ENCODE assay signal across 23 mouse cellular contexts in the genomic region with DNA sequence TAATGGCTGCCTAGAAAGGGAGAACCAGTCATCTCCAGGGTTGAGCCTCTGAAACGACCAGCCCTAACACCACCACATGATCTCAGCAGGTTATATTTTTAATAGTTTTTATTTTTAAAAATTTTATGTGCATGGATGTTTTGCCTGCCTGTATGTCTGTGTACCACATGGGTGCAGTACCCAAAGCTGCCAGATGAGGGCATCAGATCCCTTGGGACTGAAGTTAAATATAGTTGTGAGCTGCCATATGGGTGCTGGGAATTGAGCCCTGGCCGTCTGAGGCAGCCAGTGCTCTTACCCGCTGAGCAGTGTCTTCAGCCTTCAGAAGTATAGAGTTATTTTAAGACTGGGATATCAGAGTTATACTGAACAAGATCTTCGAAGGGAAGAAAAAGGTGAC. TPM values are rescaled to one million over a fixed set of nuclear protein-coding genes. Genes with fewer than 3 reads are reported as not detected.
A peak's percentile ranks its signal among the peaks of the same experiment; 100 is the strongest.
DNase-seq lines count a peak whose midpoint lies in the region; ATAC-seq and TF ChIP-seq lines count a peak whose summit lies in the region.
"Had no signal": no experiment of that assay in that cellular context is flagged by ENCODE, and none has a peak within 500 bp of the region (broad histone marks: within the 10 kb centered on the region; RNA-seq: fewer than 3 reads in every experiment).

No protein-coding gene starts in this region.

- no peaks in the 10 kb centered on the region for H3K27me3 ChIP-seq in lung, embryonic 14.5 days (ENCODE audit: insufficient read depth, low read length)
- no peaks in the 10 kb centered on the region for H3K27me3 ChIP-seq in forebrain, embryonic 13.5 days
- H3K27me3 ChIP-seq: embryonic facial prominence, embryonic 15.5 days had no signal

- intact Hi-C loops in gastrocnemius, adult 2 months (cut with DNase I), result no loop called here

- no peak overlapping the region for H3K4me3 ChIP-seq in gastrocnemius, adult 2 months
- H3K4me3 ChIP-seq in lung, embryonic 14.5 days (ENCODE audit: low read depth, low read length), result no peak overlapping the region
- no peak overlapping the region for H3K4me3 ChIP-seq in forebrain, embryonic 13.5 days
- H3K4me3 ChIP-seq: embryonic facial prominence, embryonic 15.5 days; hindbrain, embryonic 13.5 days had no signal

- no peaks in the 10 kb centered on the region for H3K36me3 ChIP-seq in lung, embryonic 14.5 days (ENCODE audit: insufficient read depth)
- H3K36me3 ChIP-seq in forebrain, embryonic 13.5 days (ENCODE audit: poor library complexity, severe bottlenecking), result no peaks in the 10 kb centered on the region
- H3K36me3 ChIP-seq: embryonic facial prominence, embryonic 15.5 days; hindbrain, embryonic 13.5 days had no signal

- H3K9me3 ChIP-seq in lung, embryonic 14.5 days (ENCODE audit: low read depth, low read length), result no peaks in the 10 kb centered on the region
- H3K9me3 ChIP-seq in forebrain, embryonic 13.5 days (replicated peaks), result no peaks in the 10 kb centered on the region
- H3K9me3 ChIP-seq: embryonic facial prominence, embryonic 15.5 days; hindbrain, embryonic 13.5 days had no signal

- H3K4me1 ChIP-seq in lung, embryonic 14.5 days (ENCODE audit: insufficient read depth), result no peaks in the 10 kb centered on the region
- H3K4me1 ChIP-seq in forebrain, embryonic 13.5 days, result peaks cover 4% of the 10 kb centered on the region; the same call in 1 of the 2 replicates
- H3K4me1 ChIP-seq: embryonic facial prominence, embryonic 15.5 days; hindbrain, embryonic 13.5 days had no signal

- no peak overlapping the region for H3K4me2 ChIP-seq in lung, embryonic 14.5 days
- H3K4me2 ChIP-seq in forebrain, embryonic 13.5 days, result no peak overlapping the region
- H3K4me2 ChIP-seq: embryonic facial prominence, embryonic 15.5 days; hindbrain, embryonic 13.5 days had no signal

- DNase-seq in gastrocnemius, adult 2 months, result no peak
- DNase-seq in gastrocnemius, postnatal 10 days, result no peak
- DNase-seq in lung, embryonic 14.5 days, result no peak
- no peak for DNase-seq in lung, postnatal 25 days (ENCODE audit: low spot score)
- peak; percentile 53 for DNase-seq in ES-CJ7 (ENCODE audit: low read depth, low spot score)
- DNase-seq in induced T-regulatory cell, adult 2 months (ENCODE audit: low read depth), result peak; percentile 39
- no peak for DNase-seq in adrenal gland, postnatal 4 days (ENCODE audit: low spot score in 2 of 2)
- DNase-seq: cerebellum, adult 8-10 months; kidney, adult 2 months; kidney, postnatal 4 days; midbrain, embryonic 14.5 days; right cerebral cortex, postnatal 14 days; thymus, adult 2 months had no signal

- no peak overlapping the region for H3K27ac ChIP-seq in gastrocnemius, adult 2 months
- no peak overlapping the region for H3K27ac ChIP-seq in lung, embryonic 14.5 days (ENCODE audit: low read depth)
- H3K27ac ChIP-seq in forebrain, embryonic 13.5 days, result no peak overlapping the region
- H3K27ac ChIP-seq: embryonic facial prominence, embryonic 15.5 days; hindbrain, embryonic 13.5 days had no signal

- WGBS in lung, embryonic 14.5 days, result 90% methylated on average over 4 of the region's 4 CpGs
- 92% methylated on average over 4 of the region's 4 CpGs for WGBS in forebrain, embryonic 13.5 days

- peak; percentile 26; the same call in 1 of the 2 replicates for TF ChIP-seq CTCF in gastrocnemius, adult 2 months (IDR thresholded peaks at IDR 0.05)
- TF ChIP-seq CTCF in lung, embryonic 14.5 days (IDR thresholded peaks at IDR 0.05; ENCODE audit: low read depth), result peak; percentile 43

- H3K9ac ChIP-seq in lung, embryonic 14.5 days, result no peak overlapping the region
- H3K9ac ChIP-seq in forebrain, embryonic 13.5 days, result no peak overlapping the region
- H3K9ac ChIP-seq: embryonic facial prominence, embryonic 15.5 days; hindbrain, embryonic 13.5 days had no signal

- ATAC-seq in lung, embryonic 14.5 days (ENCODE audit: insufficient read depth), result no peak
- ATAC-seq in forebrain, embryonic 13.5 days, result no peak
- ATAC-seq: forebrain, embryonic 14.5 days had no signal

RNA-seq across cellular contexts. Expression of gene Ptpn5, which starts 21.9 kb away (rescaled TPM):
- total RNA-seq in gastrocnemius, adult 2 months (2021), result not detected
- total RNA-seq in gastrocnemius, postnatal 10 days (2021), result under 1 TPM in 1 of 2 experiments, not detected in 1; 0.20 TPM
- 6.9 and 7.0 TPM in 2 replicates for polyA plus RNA-seq in lung, embryonic 14.5 days (2014; fragmentation: Nextera tagmentation; extraction: Ambion mirVana)
- 38.8 and 46.9 TPM in 2 replicates for polyA plus RNA-seq in forebrain, embryonic 13.5 days (2015; fragmentation: Nextera tagmentation; extraction: Ambion mirVana)
- total RNA-seq in adrenal gland, postnatal 4 days (2021), result 1 to 10 TPM; 2.0 to 2.1 TPM
- total RNA-seq: gastrocnemius, adult 18-20 months; heart, adult 8-10 months had no signal
- polyA plus RNA-seq: heart, postnatal 0 days; liver, embryonic 16.5 days had no signal

RNA-seq across cellular contexts. Expression of gene Mrgpra6, which starts 49.3 kb away (rescaled TPM):
- not detected for total RNA-seq in gastrocnemius, adult 2 months (2021)
- not detected for total RNA-seq in gastrocnemius, postnatal 10 days (2021)
- polyA plus RNA-seq in lung, embryonic 14.5 days (2014; fragmentation: Nextera tagmentation; extraction: Ambion mirVana), result not detected in 2 replicates
- not detected in 2 replicates for polyA plus RNA-seq in forebrain, embryonic 13.5 days (2015; fragmentation: Nextera tagmentation; extraction: Ambion mirVana)
- not detected for total RNA-seq in adrenal gland, postnatal 4 days (2021)
- total RNA-seq: adrenal gland, adult 18-20 months; gastrocnemius, adult 18-20 months; heart, adult 8-10 months had no signal
- polyA plus RNA-seq: embryonic facial prominence, embryonic 15.5 days; forebrain, embryonic 14.5 days; heart, postnatal 0 days; hindbrain, embryonic 13.5 days; kidney, adult 2 months; limb, embryonic 11.5 days; liver, embryonic 16.5 days; midbrain, embryonic 14.5 days; thymus, adult 2 months had no signal

Comparison
In these comparisons a context has a peak if more than half of its experiments do, and no peak if none do; other contexts are left out.
1. DNase-seq: peak in ES-CJ7 (single experiment) and induced T-regulatory cell, adult 2 months (single experiment); none in gastrocnemius, adult 2 months (single experiment), gastrocnemius, postnatal 10 days (single experiment), lung, embryonic 14.5 days (single experiment), lung, postnatal 25 days (single experiment) and adrenal gland, postnatal 4 days (0 of 2).